Mouse (Mus musculus) layer of hippocampus, postnatal 10 days (tissue): Measurements from ENCODE around the gene Katnbl1. TPM values are rescaled to one million over a fixed set of nuclear protein-coding genes. Genes with fewer than 3 reads are reported as not detected.
"Not testable (repeated sequence)": the region's sequence is repeated elsewhere in the genome, so short reads cannot be mapped to it uniquely, and the experiment has no call there.

Source experiments
- DNase-seq, 2 experiments: peaks; one replicate each; pipeline ENCODE4 v3.0.0; 2021; ENCODE audit warnings: low spot score in 2 of 2
- total RNA-seq, 2 experiments: library from RNA; stranded (reverse); gene quantifications; 2 replicates each; pipeline ENCODE4 v1.2.3; 2021

Katnbl1 gene
- total RNA-seq, 2 experiments from 2014 or later = 14.9 to 15.2 TPM

- no peak for DNase-seq
Observed at GRCm38 (mm10) chr2:112391346-112392000, 12.5 kb downstream of the Katnbl1 start.

GRCm38 (mm10) chr2:112392689-112393088, 13.7 kb downstream of the Katnbl1 start:
- no peak for DNase-seq

- no peak for DNase-seq
Observed at GRCm38 (mm10) chr2:112393958-112394357, 14.9 kb downstream of the Katnbl1 start.

- no peak for DNase-seq
Observed at GRCm38 (mm10) chr2:112396649-112397048, 17.6 kb downstream of the Katnbl1 start.

GRCm38 (mm10) chr2:112407030-112407429, 28.0 kb downstream of the Katnbl1 start:
- DNase-seq = no peak

GRCm38 (mm10) chr2:112425308-112425707, 46.3 kb downstream of the Katnbl1 start:
- DNase-seq = no peak

- DNase-seq = not testable (repeated sequence)
Observed at GRCm38 (mm10) chr2:112428534-112428933, 49.5 kb downstream of the Katnbl1 start.

- no peak for DNase-seq
Observed at GRCm38 (mm10) chr2:112429665-112430064, 50.7 kb downstream of the Katnbl1 start.

GRCm38 (mm10) chr2:112430403-112430802, 51.4 kb downstream of the Katnbl1 start:
- no peak for DNase-seq

GRCm38 (mm10) chr2:112432523-112432922, 53.5 kb downstream of the Katnbl1 start:
- no peak for DNase-seq

- no peak for DNase-seq
Observed at GRCm38 (mm10) chr2:112433359-112433758, 54.3 kb downstream of the Katnbl1 start.

- DNase-seq = no peak
Observed at GRCm38 (mm10) chr2:112436292-112436691, 57.3 kb downstream of the Katnbl1 start.

GRCm38 (mm10) chr2:112437589-112437988, 58.6 kb downstream of the Katnbl1 start:
- DNase-seq = no peak

GRCm38 (mm10) chr2:112443491-112443890, 64.5 kb downstream of the Katnbl1 start:
- DNase-seq = no peak

GRCm38 (mm10) chr2:112445511-112445910, 66.5 kb downstream of the Katnbl1 start:
- DNase-seq = no peak

- DNase-seq = not testable (repeated sequence)
Observed at GRCm38 (mm10) chr2:112448046-112448445, 69.0 kb downstream of the Katnbl1 start.

GRCm38 (mm10) chr2:112448510-112449059, 69.6 kb downstream of the Katnbl1 start:
- DNase-seq = no peak

GRCm38 (mm10) chr2:112449597-112450296, 70.7 kb downstream of the Katnbl1 start:
- DNase-seq = peak; percentile 19 to 41

GRCm38 (mm10) chr2:112452513-112452912, 73.5 kb downstream of the Katnbl1 start:
- DNase-seq = not testable (repeated sequence)

GRCm38 (mm10) chr2:112454125-112454861, 75.3 kb downstream of the Katnbl1 start:
- no peak for DNase-seq

- peak; percentile 98 to 99 for DNase-seq
Observed at GRCm38 (mm10) chr2:112454862-112455564, 76.0 kb downstream of the Katnbl1 start, which contains the start of gene Emc7. Gene Emc7, plus strand, starts transcription at chr2:112454997.
